Mouse (Mus musculus): Measurements from ENCODE around the gene Olfr517. TPM values are rescaled to one million over a fixed set of nuclear protein-coding genes. Genes with fewer than 3 reads are reported as not detected.

Gene Olfr517
- not detected in 2 replicates for polyA plus RNA-seq (2015; fragmentation: Nextera tagmentation; extraction: Ambion mirVana)

GRCm38 (mm10) chr7:108872279-108872678 lies at the start of gene Olfr517:
TSS of gene Olfr517 (minus strand) at chr7:108872379.
- ATAC-seq (ENCODE audit: low FRiP score, low read depth), result no peak
- H3K9me3 ChIP-seq, result no peaks in the 10 kb centered on the region
- H3K36me3 ChIP-seq, result no peaks in the 10 kb centered on the region
- H3K27me3 ChIP-seq, result no peaks in the 10 kb centered on the region
- no peak within 1 kb of the TSS for H3K4me2 ChIP-seq (replicated peaks)
- WGBS, result 66% methylated on average over 2 of the region's 2 CpGs
- no peak within 1 kb of the TSS for H3K27ac ChIP-seq
- H3K4me3 ChIP-seq, result no peak within 1 kb of the TSS
- no peaks in the 10 kb centered on the region for H3K4me1 ChIP-seq
- no peak within 1 kb of the TSS for H3K9ac ChIP-seq

GRCm38 (mm10) chr7:108903969-108904368 lies 31.8 kb upstream of the Olfr517 start:
- 77% methylated on average over 2 of the region's 2 CpGs for WGBS
- Histone ChIP-seq H3K9ac (no peak overlapping the region), H3K27ac (no peak overlapping the region), H3K9me3 (no peaks in the 10 kb centered on the region), H3K4me1 (no peaks in the 10 kb centered on the region), H3K4me2 (replicated peaks) (no peak overlapping the region), H3K4me3 (no peak overlapping the region), H3K36me3 (no peaks in the 10 kb centered on the region), H3K27me3 (no peaks in the 10 kb centered on the region)
- ATAC-seq (ENCODE audit: low FRiP score, low read depth), result no peak

GRCm38 (mm10) chr7:108894320-108894719 lies 22.1 kb upstream of the Olfr517 start, which contains the start of gene Olfr519:
TSS of gene Olfr519 (minus strand) at chr7:108894420.
- H3K4me2 ChIP-seq (replicated peaks), result no peak within 1 kb of the TSS
- no peak within 1 kb of the TSS for H3K9ac ChIP-seq
- no peaks in the 10 kb centered on the region for H3K27me3 ChIP-seq
- ATAC-seq (ENCODE audit: low FRiP score, low read depth), result no peak
- no peaks in the 10 kb centered on the region for H3K36me3 ChIP-seq
- WGBS, result 89% methylated on average over 5 of the region's 5 CpGs
- H3K4me3 ChIP-seq, result no peak within 1 kb of the TSS
- no peak within 1 kb of the TSS for H3K27ac ChIP-seq
- H3K9me3 ChIP-seq, result no peaks in the 10 kb centered on the region
- no peaks in the 10 kb centered on the region for H3K4me1 ChIP-seq

GRCm38 (mm10) chr7:108884906-108885305 lies 12.7 kb upstream of the Olfr517 start, which contains the start of gene Olfr518:
TSS of gene Olfr518 (minus strand) at chr7:108885006.
- Histone ChIP-seq H3K27ac (no peak within 1 kb of the TSS), H3K36me3 (no peaks in the 10 kb centered on the region), H3K4me3 (no peak within 1 kb of the TSS), H3K9ac (no peak within 1 kb of the TSS), H3K4me1 (no peaks in the 10 kb centered on the region), H3K27me3 (no peaks in the 10 kb centered on the region), H3K4me2 (replicated peaks) (no peak within 1 kb of the TSS), H3K9me3 (no peaks in the 10 kb centered on the region)
- ATAC-seq (ENCODE audit: low FRiP score, low read depth), result no peak
- WGBS, result 79% methylated on average over 4 of the region's 4 CpGs

- H3K27me3 ChIP-seq, result no peaks in the 10 kb centered on the region
- no peak within 1 kb of the TSS for H3K9ac ChIP-seq
- H3K27ac ChIP-seq, result no peak within 1 kb of the TSS
- H3K4me2 ChIP-seq (replicated peaks), result no peak within 1 kb of the TSS
- no peak within 1 kb of the TSS for H3K4me3 ChIP-seq
- H3K36me3 ChIP-seq, result no peaks in the 10 kb centered on the region
- 90% methylated on average over 2 of the region's 2 CpGs for WGBS
- no peaks in the 10 kb centered on the region for H3K9me3 ChIP-seq
- no peaks in the 10 kb centered on the region for H3K4me1 ChIP-seq
- ATAC-seq (ENCODE audit: low FRiP score, low read depth), result no peak
Measured at GRCm38 (mm10) chr7:108850429-108850828, 21.8 kb downstream of the Olfr517 start, which contains the start of gene Olfr516. TSS of gene Olfr516 (minus strand) at chr7:108850529.

GRCm38 (mm10) chr7:108825897-108826296 lies 46.3 kb downstream of the Olfr517 start, which contains the start of gene Olfr514:
TSS of gene Olfr514 (minus strand) at chr7:108825997.
- no peak for ATAC-seq (ENCODE audit: low FRiP score, low read depth)
- no peaks in the 10 kb centered on the region for H3K36me3 ChIP-seq
- no peak within 1 kb of the TSS for H3K27ac ChIP-seq
- no peak within 1 kb of the TSS for H3K9ac ChIP-seq
- no peaks in the 10 kb centered on the region for H3K27me3 ChIP-seq
- no peaks in the 10 kb centered on the region for H3K4me1 ChIP-seq
- no peaks in the 10 kb centered on the region for H3K9me3 ChIP-seq
- no peak within 1 kb of the TSS for H3K4me3 ChIP-seq
- H3K4me2 ChIP-seq (replicated peaks), result no peak within 1 kb of the TSS

Other genes starting within 250 kb of the Olfr517 start
- not detected in 2 replicates for gene Olfr508, start 242.4 kb downstream of the Olfr517 start, polyA plus RNA-seq (2015; fragmentation: Nextera tagmentation; extraction: Ambion mirVana)
- 0.05 and 0.09 TPM in 2 replicates for gene Olfr509, start 220.5 kb downstream of the Olfr517 start, polyA plus RNA-seq (2015; fragmentation: Nextera tagmentation; extraction: Ambion mirVana)
- not detected in 2 replicates for gene Olfr510, start 206.0 kb downstream of the Olfr517 start, polyA plus RNA-seq (2015; fragmentation: Nextera tagmentation; extraction: Ambion mirVana)
- not detected in 2 replicates for gene Olfr512, start 159.1 kb downstream of the Olfr517 start, polyA plus RNA-seq (2015; fragmentation: Nextera tagmentation; extraction: Ambion mirVana)
- not detected in 2 replicates for gene Olfr513, start 121.4 kb downstream of the Olfr517 start, polyA plus RNA-seq (2015; fragmentation: Nextera tagmentation; extraction: Ambion mirVana)
- gene Olfr514, start 46.4 kb downstream of the Olfr517 start, polyA plus RNA-seq (2015; fragmentation: Nextera tagmentation; extraction: Ambion mirVana), result not detected in 2 replicates
- not detected in 2 replicates for gene Olfr516, start 21.9 kb downstream of the Olfr517 start, polyA plus RNA-seq (2015; fragmentation: Nextera tagmentation; extraction: Ambion mirVana)
- gene Olfr518, start 12.6 kb upstream of the Olfr517 start, polyA plus RNA-seq (2015; fragmentation: Nextera tagmentation; extraction: Ambion mirVana), result not detected in 2 replicates
- gene Olfr519, start 22.0 kb upstream of the Olfr517 start, polyA plus RNA-seq (2015; fragmentation: Nextera tagmentation; extraction: Ambion mirVana), result not detected in 2 replicates
- gene Nlrp10, start 57.8 kb upstream of the Olfr517 start, polyA plus RNA-seq (2015; fragmentation: Nextera tagmentation; extraction: Ambion mirVana), result 0.38 and 0.57 TPM in 2 replicates
- gene Eif3f, start 62.0 kb upstream of the Olfr517 start, polyA plus RNA-seq (2015; fragmentation: Nextera tagmentation; extraction: Ambion mirVana), result 89.8 and 97.5 TPM in 2 replicates
- gene Tub, start 78.0 kb upstream of the Olfr517 start, polyA plus RNA-seq (2015; fragmentation: Nextera tagmentation; extraction: Ambion mirVana), result 3.4 and 4.1 TPM in 2 replicates
- gene Ric3, start 211.0 kb upstream of the Olfr517 start, polyA plus RNA-seq (2015; fragmentation: Nextera tagmentation; extraction: Ambion mirVana), result 4.3 and 4.9 TPM in 2 replicates